Mouse (Mus musculus) kidney, postnatal 4 days (tissue): ENCODE measurements around the gene Tmem256.

Experiments used
- DNase-seq, 2 experiments: peaks; one replicate each; pipeline ENCODE4 v3.0.0; 2021; ENCODE audit warnings: mixed read lengths in 2 of 2

Tmem256 gene

GRCm38 (mm10) chr11:69837952-69838713, at the start of gene Tmem256:
Tmem256 (plus strand) TSS chr11:69838514.
- DNase-seq, result peak; percentile 96 to 98

- no peak for DNase-seq
Observed at GRCm38 (mm10) chr11:69789431-69789830, 48.9 kb upstream of the Tmem256 start.

DNA sequence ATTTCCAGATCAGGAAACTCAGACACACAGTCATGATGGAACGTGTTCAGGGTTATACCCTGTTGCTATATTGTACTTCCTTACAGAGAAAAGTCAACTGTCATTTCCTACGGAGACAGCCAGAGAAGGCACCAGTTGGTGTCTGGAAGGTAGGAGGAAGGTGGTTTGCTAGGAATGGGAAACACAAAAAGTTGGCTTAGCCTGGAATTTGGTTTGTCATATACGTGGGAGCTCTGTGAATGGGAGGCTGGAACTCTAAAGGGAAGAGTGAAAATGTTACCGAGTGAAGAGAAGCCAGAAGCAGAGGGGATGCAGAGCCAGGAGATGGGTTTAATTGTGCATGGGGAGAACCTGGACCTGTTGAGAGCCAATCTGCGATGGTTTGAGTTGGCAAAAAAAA, 46.9 kb upstream of the Tmem256 start:
- no peak for DNase-seq

DNA sequence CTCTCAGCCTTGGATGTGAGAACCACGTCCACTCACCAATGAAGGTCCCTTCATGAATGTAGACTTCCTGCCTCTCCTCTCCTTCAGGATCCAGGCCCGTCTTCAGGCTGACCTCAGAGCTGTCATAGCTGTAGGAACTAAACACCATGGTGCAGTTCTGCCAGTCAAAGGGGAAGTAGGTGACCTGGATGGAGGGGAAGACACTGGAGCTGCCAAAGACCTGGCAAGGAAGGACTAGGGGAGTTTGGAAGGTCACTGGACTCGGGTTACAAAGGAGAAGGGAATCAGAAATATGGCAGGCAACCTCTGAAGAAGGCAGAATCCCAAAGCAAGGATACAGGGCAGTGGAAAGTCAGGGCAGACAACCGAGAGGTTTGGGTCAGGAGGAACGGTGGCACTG, 44.9 kb upstream of the Tmem256 start:
- DNase-seq, result no peak

GRCm38 (mm10) chr11:69795168-69795982, 42.9 kb upstream of the Tmem256 start, which contains the start of gene Chrnb1:
Chrnb1 (minus strand) TSS chr11:69795943.
- DNase-seq, result peak; percentile 94 to 97

- DNase-seq, result no peak
Observed at GRCm38 (mm10) chr11:69795983-69796435, 42.3 kb upstream of the Tmem256 start.

- no peak for DNase-seq
Observed at GRCm38 (mm10) chr11:69797924-69798323, 40.4 kb upstream of the Tmem256 start.

DNA sequence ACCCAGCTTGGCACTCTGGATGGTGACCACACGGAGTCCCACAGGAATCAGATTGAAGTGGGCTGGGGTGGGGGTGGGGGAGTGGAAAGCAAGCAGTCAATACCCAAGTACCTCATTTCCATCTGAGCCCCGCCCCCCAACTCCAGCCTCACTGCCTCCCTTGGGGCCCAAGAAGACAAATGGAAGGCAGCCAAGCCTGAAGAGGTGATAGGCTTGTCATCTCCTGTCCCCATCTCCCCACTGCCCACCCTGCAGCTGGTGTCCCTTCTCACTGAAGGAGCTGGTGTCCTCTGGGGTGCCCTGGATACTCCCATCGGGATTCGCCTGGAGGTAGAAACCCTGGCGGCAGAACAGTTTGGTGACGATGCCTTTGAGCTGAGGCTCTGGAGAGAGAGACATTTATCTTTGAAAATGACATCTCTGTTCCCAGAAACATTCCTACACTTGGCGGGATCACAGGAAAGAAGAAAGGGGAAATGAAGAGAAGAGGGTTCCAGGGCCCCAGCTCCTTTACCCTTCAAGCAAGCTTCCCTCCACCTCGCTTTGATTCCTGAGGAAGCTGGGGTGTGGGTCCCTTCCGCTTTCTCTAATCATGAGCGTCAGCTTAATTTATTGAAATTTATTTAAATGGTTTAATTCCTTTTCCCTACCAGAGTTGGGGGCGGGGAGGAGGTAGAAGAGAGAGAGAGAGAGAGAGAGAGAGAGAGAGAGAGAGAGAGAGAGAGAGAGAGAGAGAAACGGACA, 38.7 kb upstream of the Tmem256 start:
- peak in 1 of 2 experiments; percentile 48 for DNase-seq

DNA sequence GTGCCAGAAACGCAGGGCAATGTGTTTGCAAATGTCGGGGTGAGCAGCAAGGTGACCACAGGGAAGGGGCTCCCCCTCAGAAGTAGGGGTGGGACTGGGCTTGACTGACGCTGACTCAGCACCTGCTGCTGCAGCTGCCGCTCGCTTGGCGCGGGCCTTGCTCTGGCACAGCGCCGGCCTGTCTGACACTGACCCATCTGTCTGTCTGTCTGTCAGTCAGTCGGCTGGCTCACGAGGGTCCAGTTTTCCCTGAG, 38.2 kb upstream of the Tmem256 start:
- peak; percentile 43 to 64 for DNase-seq

DNA sequence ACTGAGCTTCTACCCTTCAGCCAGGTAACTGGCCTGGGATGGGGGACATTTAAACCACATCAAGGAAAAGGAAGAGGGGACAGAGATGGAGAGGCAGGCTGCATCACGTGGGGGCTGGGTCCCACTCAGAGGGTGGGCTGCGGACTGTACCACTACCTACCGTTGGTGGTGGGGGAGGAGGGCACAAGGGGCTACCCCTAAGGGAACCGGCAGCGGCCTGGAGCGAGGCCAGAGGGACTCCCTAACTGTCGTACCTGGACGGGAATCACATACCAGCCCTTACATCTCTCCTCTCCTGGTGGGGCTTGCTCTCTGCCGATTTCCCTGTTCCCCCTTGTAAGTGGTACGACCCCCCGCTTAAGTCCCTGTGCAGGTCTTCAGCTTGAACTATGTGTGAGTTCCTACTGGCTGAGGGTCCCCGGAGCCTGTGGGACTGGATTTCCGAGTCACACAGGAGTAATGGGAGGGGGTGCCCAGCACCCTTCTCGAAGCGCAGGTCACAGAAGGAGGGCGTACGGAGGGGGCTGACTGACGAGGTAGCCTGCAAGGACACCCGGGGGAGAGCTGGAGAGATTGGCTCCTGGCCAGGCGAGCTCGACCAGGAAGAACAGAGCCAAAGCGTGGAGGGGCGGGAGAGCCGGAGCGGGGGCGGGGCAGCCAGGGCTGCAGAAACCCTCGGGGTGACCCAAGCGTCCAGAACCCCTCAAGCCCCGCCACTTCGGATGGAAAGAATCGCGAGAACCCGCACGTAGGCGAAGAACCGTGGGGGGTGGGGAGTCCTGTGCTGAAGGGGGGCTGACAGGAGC, 37.7 kb upstream of the Tmem256 start:
- DNase-seq, result peak; percentile 86 to 91

DNA sequence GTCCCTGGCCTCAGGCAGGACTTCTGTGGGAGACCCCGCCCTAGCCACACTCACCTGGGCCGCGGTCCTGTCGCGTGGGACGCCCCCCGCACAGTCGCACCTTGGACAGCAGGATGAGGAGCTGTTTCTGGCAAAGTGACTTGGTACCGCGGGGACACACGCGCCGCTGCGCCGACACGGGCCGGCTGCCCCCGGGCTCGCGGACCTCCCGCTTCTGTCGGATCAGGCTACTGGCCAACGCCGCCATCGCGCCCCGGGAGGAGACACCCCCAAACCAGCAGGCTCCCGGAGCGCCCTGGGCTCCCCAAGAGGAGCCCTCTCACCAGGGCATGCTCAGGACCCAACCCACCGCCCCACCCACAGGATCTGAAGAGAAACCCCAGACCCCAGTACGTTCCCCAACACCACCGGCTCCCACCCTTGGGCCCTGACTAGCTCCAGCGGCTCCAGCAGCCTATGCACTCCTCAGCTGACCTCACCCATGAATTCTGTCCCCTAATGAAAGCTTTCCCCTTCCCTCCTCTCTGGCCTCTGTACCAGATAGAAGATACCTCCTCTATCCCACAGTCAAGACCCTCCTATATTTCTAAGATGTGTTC, 36.8 kb upstream of the Tmem256 start, which contains the start of gene Fgf11:
TSS of gene Fgf11 (minus strand) at position 479 of the 599 bp plus-strand sequence.
- DNase-seq, result peak; percentile 28 to 52

GRCm38 (mm10) chr11:69802648-69803105, 35.6 kb upstream of the Tmem256 start:
- peak; percentile 91 to 93 for DNase-seq

GRCm38 (mm10) chr11:69803328-69803727, 35.0 kb upstream of the Tmem256 start:
- no peak for DNase-seq

GRCm38 (mm10) chr11:69803786-69804651, 34.3 kb upstream of the Tmem256 start:
- DNase-seq, result peak; percentile 83 to 90

DNA sequence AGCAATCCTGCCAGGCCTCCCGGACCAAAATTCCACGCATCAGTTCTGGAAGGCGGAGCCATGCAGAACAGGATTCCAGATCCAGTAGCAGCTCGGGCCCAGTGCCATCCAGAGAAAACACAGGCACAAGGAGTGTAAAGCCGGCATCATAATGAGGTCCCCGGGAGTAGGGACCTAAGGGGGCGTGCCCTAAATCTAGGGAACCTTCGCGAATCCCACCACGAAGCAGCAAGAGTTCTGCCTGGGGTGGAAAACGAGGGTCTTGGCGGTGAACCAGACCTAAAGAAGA, 33.7 kb upstream of the Tmem256 start:
- peak; percentile 37 to 60 for DNase-seq

DNA sequence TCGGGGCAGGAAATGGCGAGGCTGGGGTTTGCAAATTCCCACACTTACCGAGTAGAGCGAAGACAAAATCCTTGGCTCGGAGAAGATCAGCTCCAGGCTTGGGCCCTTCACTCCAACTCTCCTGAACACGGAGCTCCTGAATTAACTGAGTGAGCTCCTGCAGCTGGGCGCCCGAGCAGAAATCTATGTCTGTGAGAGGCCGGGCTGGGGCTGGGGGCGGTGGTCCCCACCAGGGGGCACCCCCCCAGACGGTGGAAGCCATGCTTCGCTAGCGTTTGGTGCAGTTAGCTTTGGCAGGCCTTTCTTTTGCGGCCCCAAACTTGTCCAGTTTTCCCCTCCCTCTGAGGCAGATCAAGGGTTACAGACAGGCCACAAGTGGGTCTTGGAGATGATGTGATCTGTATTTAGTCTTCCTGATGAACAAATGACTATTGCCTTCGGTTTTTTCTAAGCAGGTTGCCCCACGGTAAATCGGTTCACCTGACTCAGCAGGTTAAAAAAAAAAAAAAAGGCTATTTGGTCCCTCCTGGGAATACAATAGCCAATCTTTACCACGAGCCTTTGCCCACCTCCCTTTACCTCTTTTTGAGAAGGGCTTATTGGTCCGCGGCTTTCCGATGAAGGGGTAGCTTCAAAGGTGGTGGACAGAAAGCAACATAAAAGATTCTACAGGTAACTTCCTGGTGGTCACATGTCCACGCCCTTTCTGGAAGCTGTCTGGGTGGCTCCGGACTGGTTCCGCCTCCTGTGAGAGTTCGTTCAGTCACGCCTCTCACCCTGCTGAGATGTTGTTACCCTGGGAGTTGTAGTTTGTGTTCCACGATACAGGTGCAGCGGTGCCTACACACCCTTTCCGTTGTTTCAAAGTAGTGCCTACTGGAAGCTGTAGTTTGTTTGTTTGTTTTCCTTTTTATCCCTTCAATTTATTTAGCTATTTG, 33.1 kb upstream of the Tmem256 start, which contains the start of gene Tmem102:
TSS of gene Tmem102 (minus strand) at position 653 of the 938 bp plus-strand sequence.
- peak; percentile 65 to 77 for DNase-seq

DNA sequence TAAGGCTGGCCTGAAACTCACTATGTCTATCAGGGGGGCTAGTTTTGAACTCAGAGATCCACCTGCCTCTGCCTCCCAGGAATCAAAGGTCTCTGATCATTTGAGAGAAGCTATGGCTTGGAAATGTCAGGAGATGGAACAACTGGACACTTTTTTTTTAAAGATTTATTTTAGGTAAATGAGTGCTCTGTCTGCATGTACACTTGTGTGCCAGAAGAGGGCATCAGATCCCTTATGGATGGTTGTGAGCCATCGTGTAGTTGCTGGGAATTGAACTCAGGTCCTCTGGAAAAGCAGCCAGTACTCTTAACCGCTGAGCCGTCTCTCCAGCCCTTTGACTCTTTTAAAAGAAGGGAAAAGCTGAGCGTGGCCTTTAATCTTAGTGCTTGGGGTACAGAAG, 31.9 kb upstream of the Tmem256 start:
- no peak for DNase-seq

GRCm38 (mm10) chr11:69807641-69808040, 30.7 kb upstream of the Tmem256 start:
- no peak for DNase-seq

DNA sequence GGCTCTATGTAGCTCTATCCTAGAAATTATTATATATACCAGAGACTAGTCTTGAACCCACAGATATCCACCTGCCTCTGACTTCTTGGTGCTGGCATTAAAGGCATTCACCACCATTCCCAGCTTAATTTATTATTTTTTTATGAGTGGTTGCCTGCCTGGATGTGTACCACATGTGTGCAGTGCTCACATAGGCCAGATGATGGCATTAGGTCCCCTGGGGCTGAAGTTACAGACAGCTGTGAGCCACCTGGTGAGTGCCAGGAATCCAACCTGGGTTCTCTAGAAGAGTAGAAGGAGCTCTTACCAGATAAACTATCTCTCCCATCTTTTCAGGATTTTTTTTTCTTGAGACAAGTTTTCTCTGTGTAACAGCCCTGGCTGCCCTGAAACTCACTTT, 28.0 kb upstream of the Tmem256 start:
- DNase-seq, result no peak

DNA sequence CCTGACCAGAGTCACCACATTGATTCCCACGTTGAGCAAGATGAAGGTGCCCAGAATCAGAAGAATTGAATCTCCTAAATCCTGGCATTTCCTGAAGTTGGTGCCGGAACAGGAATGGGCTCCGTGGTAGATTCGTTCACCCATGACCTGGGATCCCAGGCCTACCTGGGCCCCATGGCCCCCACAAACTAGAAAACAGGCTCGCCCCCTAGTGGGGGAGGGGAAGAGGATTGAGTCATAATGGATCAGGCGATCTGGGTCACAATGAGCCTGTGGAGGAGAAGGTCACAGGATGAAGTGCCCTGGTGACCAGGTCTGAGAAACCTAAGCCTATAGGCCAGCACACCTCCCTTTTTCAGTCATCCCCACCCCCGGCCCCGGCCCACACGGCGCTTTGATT, 23.2 kb upstream of the Tmem256 start, which contains the start of gene Gm39566:
TSS of gene Gm39566 (minus strand) at position 144 of the 400 bp plus-strand sequence.
- no peak for DNase-seq
